20 mouse cellular contexts compared by ENCODE assay signal in the genomic region with DNA sequence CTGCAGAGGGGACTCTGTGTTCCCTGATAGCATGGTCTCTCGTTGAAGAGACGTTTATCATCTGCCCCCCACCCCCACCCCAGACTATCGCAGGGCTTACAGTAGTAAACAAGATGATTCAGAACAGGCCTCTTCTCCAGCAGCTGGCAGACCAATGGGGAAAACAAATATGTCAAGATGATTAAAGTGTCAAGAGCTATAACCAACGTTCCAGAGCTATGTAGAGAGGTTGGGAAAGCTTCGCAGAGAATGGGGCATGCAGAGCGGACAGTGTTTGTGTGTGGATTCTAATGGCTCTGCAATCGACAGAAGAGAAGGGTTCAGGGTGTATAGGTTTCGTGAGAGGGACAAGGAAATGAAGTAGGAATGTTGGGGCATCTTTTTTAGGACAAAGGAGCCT. TPM values are rescaled to one million over a fixed set of nuclear protein-coding genes. Genes with fewer than 3 reads are reported as not detected.
A peak's percentile ranks its signal among the peaks of the same experiment; 100 is the strongest.
DNase-seq lines count a peak whose midpoint lies in the region; ATAC-seq and TF ChIP-seq lines count a peak whose summit lies in the region.
"Had no signal": no experiment of that assay in that cellular context is flagged by ENCODE, and none has a peak within 500 bp of the region (broad histone marks: within the 10 kb centered on the region; RNA-seq: fewer than 3 reads in every experiment).

No protein-coding gene starts in this region.

- H3K4me2 ChIP-seq in kidney, embryonic 16.5 days (replicated peaks; ENCODE audit: low read depth, low read length), result no peak overlapping the region
- no peak overlapping the region for H3K4me2 ChIP-seq in lung, postnatal 0 days (replicated peaks; ENCODE audit: low read depth, low read length)
- H3K4me2 ChIP-seq: forebrain, embryonic 13.5 days; heart, embryonic 11.5 days; heart, embryonic 15.5 days; hindbrain, embryonic 15.5 days had no signal

- H3K27ac ChIP-seq in kidney, embryonic 16.5 days (ENCODE audit: low read length), result no peak overlapping the region
- no peak overlapping the region for H3K27ac ChIP-seq in lung, postnatal 0 days (ENCODE audit: low read length)
- H3K27ac ChIP-seq: embryonic facial prominence, embryonic 10.5 days; forebrain, embryonic 13.5 days; heart, embryonic 15.5 days; hindbrain, embryonic 15.5 days had no signal

- no peaks in the 10 kb centered on the region for H3K27me3 ChIP-seq in kidney, embryonic 16.5 days (ENCODE audit: insufficient read depth, low read length)
- H3K27me3 ChIP-seq in lung, postnatal 0 days (replicated peaks; ENCODE audit: insufficient read depth, low read length), result no peaks in the 10 kb centered on the region
- H3K27me3 ChIP-seq: forebrain, embryonic 13.5 days; heart, embryonic 15.5 days; hindbrain, embryonic 15.5 days had no signal

- peak; percentile 31; the same call in 1 of the 2 replicates for TF ChIP-seq EP300 in lung, postnatal 0 days (IDR thresholded peaks at IDR 0.05)

- no peak overlapping the region for H3K4me3 ChIP-seq in kidney, embryonic 16.5 days (ENCODE audit: low read length)
- no peak overlapping the region for H3K4me3 ChIP-seq in lung, postnatal 0 days (ENCODE audit: low read depth, low read length)
- H3K4me3 ChIP-seq: embryonic facial prominence, embryonic 10.5 days; forebrain, embryonic 13.5 days; heart, embryonic 15.5 days; hindbrain, embryonic 15.5 days had no signal

- H3K4me1 ChIP-seq in kidney, embryonic 16.5 days (ENCODE audit: insufficient read depth, low read length), result peaks cover 18% of the 10 kb centered on the region
- no peaks in the 10 kb centered on the region for H3K4me1 ChIP-seq in lung, postnatal 0 days (ENCODE audit: insufficient read depth, low read depth, low read length)
- H3K4me1 ChIP-seq: forebrain, embryonic 13.5 days; hindbrain, embryonic 15.5 days had no signal

- WGBS in kidney, embryonic 16.5 days, result 56% methylated on average over 8 of the region's 8 CpGs
- 25% methylated on average over 8 of the region's 8 CpGs for WGBS in lung, postnatal 0 days

- no peak overlapping the region for H3K9ac ChIP-seq in kidney, embryonic 16.5 days (replicated peaks; ENCODE audit: low read length)
- no peak overlapping the region for H3K9ac ChIP-seq in lung, postnatal 0 days (replicated peaks; ENCODE audit: low read depth)
- H3K9ac ChIP-seq: forebrain, embryonic 13.5 days; forebrain, postnatal 0 days; heart, embryonic 15.5 days; hindbrain, embryonic 15.5 days had no signal

- peak; percentile 76 for DNase-seq in heart, adult 11 months
- DNase-seq in heart, adult 9 months (ENCODE audit: low spot score in 2 of 2), result no peak
- DNase-seq in kidney, postnatal 10 days, result no peak
- no peak for DNase-seq in lung, postnatal 0 days (ENCODE audit: low spot score)
- no peak for DNase-seq in lung, postnatal 14 days
- DNase-seq in yolk sac, embryonic 10.5 days (ENCODE audit: low spot score), result peak; percentile 10
- DNase-seq in cerebellum, postnatal 10 days, result no peak
- DNase-seq: adrenal gland, postnatal 14 days; cerebellum, adult 18-20 months; cerebellum, adult 9-11 months; forebrain, postnatal 0 days; gastrocnemius, postnatal 36 days; heart, adult 18-20 months; heart, postnatal 36 days had no signal

- H3K36me3 ChIP-seq in kidney, embryonic 16.5 days (ENCODE audit: insufficient read depth, low read length), result no peaks in the 10 kb centered on the region
- no peaks in the 10 kb centered on the region for H3K36me3 ChIP-seq in lung, postnatal 0 days (ENCODE audit: insufficient read depth, low read length)
- H3K36me3 ChIP-seq: embryonic facial prominence, embryonic 10.5 days; heart, embryonic 15.5 days; hindbrain, embryonic 15.5 days had no signal

- no peak for TF ChIP-seq CTCF in lung, postnatal 0 days (IDR thresholded peaks at IDR 0.05)

- H3K9me3 ChIP-seq in kidney, embryonic 16.5 days (ENCODE audit: low read length), result no peaks in the 10 kb centered on the region
- no peaks in the 10 kb centered on the region for H3K9me3 ChIP-seq in lung, postnatal 0 days (ENCODE audit: low read length)
- H3K9me3 ChIP-seq: forebrain, embryonic 13.5 days; heart, embryonic 15.5 days; hindbrain, embryonic 15.5 days had no signal

- peak; percentile 27; the same call in 1 of the 2 replicates for ATAC-seq in kidney, embryonic 16.5 days (ENCODE audit: low FRiP score, low TSS enrichment)
- ATAC-seq in lung, postnatal 0 days, result peak; percentile 25
- ATAC-seq: forebrain, embryonic 13.5 days; forebrain, postnatal 0 days had no signal

RNA-seq across cellular contexts. Expression of gene Agtr1a, which starts 31.9 kb away (rescaled TPM):
- 15.0 and 16.3 TPM in 2 replicates for polyA plus RNA-seq in kidney, embryonic 16.5 days (2015; fragmentation: Nextera tagmentation; extraction: Ambion mirVana)
- polyA plus RNA-seq in lung, postnatal 0 days (2015; fragmentation: Nextera tagmentation; extraction: Ambion mirVana), result 8.3 and 9.8 TPM in 2 replicates

Comparison
In these comparisons a context has a peak if more than half of its experiments do, and no peak if none do; other contexts are left out.
1. DNase-seq: peak in heart, adult 11 months (single experiment) and yolk sac, embryonic 10.5 days (single experiment); none in heart, adult 9 months (0 of 2), kidney, postnatal 10 days (single experiment), lung, postnatal 0 days (single experiment), lung, postnatal 14 days (single experiment) and cerebellum, postnatal 10 days (0 of 2).